Mouse (Mus musculus) heart, adult 18-20 months (tissue): ENCODE results near the gene Daam1. TPM values are rescaled to one million over a fixed set of nuclear protein-coding genes. Genes with fewer than 3 reads are reported as not detected.

Source experiments
- DNase-seq, 2 experiments: peaks; one replicate each; pipeline ENCODE4 v3.0.0; 2021 to 2022; ENCODE audit warnings: mixed read lengths in 1 of 2
- total RNA-seq, 2 experiments: library from RNA; stranded (reverse); gene quantifications; 2 replicates each; pipeline ENCODE4 v1.2.3; 2021

Daam1 gene
- total RNA-seq, 2 experiments from 2014 or later = 61.3 to 70.5 TPM

GRCm38 (mm10) chr12:71998653-71999052 lies 167.8 kb downstream of the Daam1 start:
- peak; percentile 86 to 91 for DNase-seq

GRCm38 (mm10) chr12:71999671-72000070 lies 168.8 kb downstream of the Daam1 start:
- DNase-seq = no peak

- DNase-seq = peak; percentile 26 to 42
Observed at GRCm38 (mm10) chr12:72001811-72002210, 170.9 kb downstream of the Daam1 start.

GRCm38 (mm10) chr12:72005307-72005706 lies 174.4 kb downstream of the Daam1 start:
- DNase-seq = no peak

- DNase-seq = no peak
Observed at GRCm38 (mm10) chr12:72007656-72008055, 176.8 kb downstream of the Daam1 start.

GRCm38 (mm10) chr12:72009051-72009902 lies 178.4 kb downstream of the Daam1 start:
- no peak for DNase-seq

GRCm38 (mm10) chr12:72011404-72011803 lies 180.5 kb downstream of the Daam1 start:
- no peak for DNase-seq

GRCm38 (mm10) chr12:72012126-72012525 lies 181.2 kb downstream of the Daam1 start:
- DNase-seq = no peak

- DNase-seq = peak in 1 of 2 experiments; percentile 29
Observed at GRCm38 (mm10) chr12:72013711-72014354, 183.0 kb downstream of the Daam1 start.

GRCm38 (mm10) chr12:72014355-72014776 lies 183.5 kb downstream of the Daam1 start:
- DNase-seq = no peak

- DNase-seq = no peak
Observed at GRCm38 (mm10) chr12:72015296-72015695, 184.4 kb downstream of the Daam1 start.

GRCm38 (mm10) chr12:72020285-72020684 lies 189.4 kb downstream of the Daam1 start:
- no peak for DNase-seq

- peak in 1 of 2 experiments; percentile 29 for DNase-seq
Observed at GRCm38 (mm10) chr12:72021543-72021942, 190.7 kb downstream of the Daam1 start.

- DNase-seq = no peak
Observed at GRCm38 (mm10) chr12:72022790-72023189, 191.9 kb downstream of the Daam1 start.

- no peak for DNase-seq
Observed at GRCm38 (mm10) chr12:72023572-72023971, 192.7 kb downstream of the Daam1 start.

- DNase-seq = no peak
Observed at GRCm38 (mm10) chr12:72025275-72025795, 194.5 kb downstream of the Daam1 start.

GRCm38 (mm10) chr12:72031171-72031570 lies 200.3 kb downstream of the Daam1 start:
- peak; percentile 39 to 50 for DNase-seq

GRCm38 (mm10) chr12:72031794-72032193 lies 200.9 kb downstream of the Daam1 start:
- peak; percentile 59 to 78 for DNase-seq

GRCm38 (mm10) chr12:72036097-72036661 lies 205.3 kb downstream of the Daam1 start:
- no peak for DNase-seq

- no peak for DNase-seq
Observed at GRCm38 (mm10) chr12:72037049-72037448, 206.2 kb downstream of the Daam1 start.

- no peak for DNase-seq
Observed at GRCm38 (mm10) chr12:72038866-72039265, 208.0 kb downstream of the Daam1 start.

GRCm38 (mm10) chr12:72039501-72039900 lies 208.6 kb downstream of the Daam1 start:
- DNase-seq = no peak

GRCm38 (mm10) chr12:72041238-72041637 lies 210.4 kb downstream of the Daam1 start:
- DNase-seq = no peak
